Mouse (Mus musculus): ENCODE data around the gene 1700028K03Rik.
A peak's percentile ranks its signal among the peaks of the same experiment; 100 is the strongest.

The 1700028K03Rik gene

GRCm38 (mm10) chr5:107534581-107534980 is at the start of gene 1700028K03Rik:
Gene 1700028K03Rik (plus strand): TSS chr5:107534709.
- DNase-seq = no peak

GRCm38 (mm10) chr5:107488996-107489395 is 45.5 kb upstream of the 1700028K03Rik start:
- no peak for DNase-seq

DNA sequence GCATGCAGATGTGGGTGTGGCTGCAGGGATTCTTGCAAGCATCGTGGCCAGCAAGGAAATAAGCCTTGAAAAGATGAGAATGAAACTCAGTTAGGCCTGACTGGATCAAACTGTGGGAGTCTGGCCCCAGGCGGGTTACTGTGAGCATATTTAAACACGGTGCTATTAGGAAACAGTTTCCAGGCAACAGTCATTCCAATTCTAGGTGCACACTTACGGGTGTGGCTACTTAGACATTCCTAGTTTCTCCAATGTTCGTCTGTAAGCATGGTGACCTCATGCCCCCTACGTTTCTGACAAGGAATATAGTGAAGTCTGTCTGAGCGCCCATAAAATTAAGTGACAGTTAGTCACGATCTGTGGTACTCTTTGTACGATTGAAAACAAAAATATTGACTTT is 43.5 kb upstream of the 1700028K03Rik start:
- DNase-seq = no peak

DNA sequence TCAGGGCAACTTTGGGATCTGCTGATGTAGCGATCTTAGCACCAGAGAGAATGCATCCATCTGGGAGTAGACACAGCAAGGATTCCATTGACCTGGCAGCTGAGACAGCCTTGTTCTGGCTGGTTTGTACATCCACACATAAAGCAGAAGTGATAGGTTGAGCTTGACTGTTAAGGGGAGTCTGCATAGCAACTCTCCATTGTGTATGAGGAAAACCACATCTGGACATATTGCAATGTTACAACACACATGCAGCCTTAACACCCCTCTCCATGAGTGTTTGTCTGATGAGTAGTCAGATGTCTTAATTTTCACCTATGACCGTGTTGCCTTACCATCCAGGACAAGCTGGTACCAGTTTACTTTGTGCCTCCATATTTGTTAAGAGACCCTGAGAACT is 42.0 kb upstream of the 1700028K03Rik start:
- DNase-seq = no peak

- no peak for DNase-seq
These were observed 39.8 kb upstream of the 1700028K03Rik start for GRCm38 (mm10) chr5:107494759-107495158.

- DNase-seq = peak; percentile 72 to 85
These were observed 38.5 kb upstream of the 1700028K03Rik start for GRCm38 (mm10) chr5:107496047-107496446.

DNA sequence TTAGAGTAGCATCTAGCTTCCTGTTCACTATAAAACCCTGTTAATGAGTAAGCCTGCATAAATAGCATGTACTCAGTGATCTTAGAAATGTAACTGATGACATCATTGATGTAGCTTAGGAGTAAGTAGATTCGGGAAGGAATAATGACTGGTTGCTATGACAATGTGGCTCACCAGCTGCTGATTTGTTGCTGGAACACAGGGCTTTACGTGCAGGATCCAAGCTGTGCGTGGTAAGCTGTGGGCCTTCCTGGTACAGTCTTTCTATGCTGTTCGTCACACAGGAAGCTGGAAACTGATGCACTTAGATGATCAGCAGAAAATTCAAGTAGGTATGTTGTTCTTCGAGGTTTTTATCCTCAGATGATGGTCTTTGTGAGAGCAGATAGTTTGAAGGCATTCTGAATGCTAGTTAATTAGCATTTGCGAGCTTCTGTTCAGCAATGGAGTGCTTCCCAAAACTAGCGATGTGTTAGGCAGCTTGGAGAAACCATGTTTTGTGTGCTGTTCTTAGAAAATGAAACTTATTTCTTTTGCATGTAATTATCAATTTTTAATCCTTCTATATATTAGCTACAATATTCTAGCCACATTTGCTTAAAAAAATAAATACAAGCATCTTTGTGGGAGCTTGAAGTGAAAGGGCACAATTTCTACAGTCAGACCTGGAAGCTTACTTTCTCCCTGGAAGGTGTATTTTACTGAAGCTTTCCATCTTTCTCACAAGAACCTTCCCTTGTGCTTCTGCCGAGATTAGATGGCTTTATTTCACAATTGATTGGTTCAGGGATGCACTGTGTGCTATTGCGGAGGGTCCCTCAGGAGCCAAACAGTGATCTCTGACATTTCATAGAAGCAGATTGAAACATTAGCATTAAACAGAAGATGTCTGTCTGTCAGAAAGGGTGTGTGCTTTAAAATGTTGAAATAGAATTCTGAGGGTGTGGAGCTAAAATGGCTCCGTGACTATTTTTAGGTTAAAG is 36.7 kb upstream of the 1700028K03Rik start:
- peak; percentile 67 to 72 for DNase-seq

DNA sequence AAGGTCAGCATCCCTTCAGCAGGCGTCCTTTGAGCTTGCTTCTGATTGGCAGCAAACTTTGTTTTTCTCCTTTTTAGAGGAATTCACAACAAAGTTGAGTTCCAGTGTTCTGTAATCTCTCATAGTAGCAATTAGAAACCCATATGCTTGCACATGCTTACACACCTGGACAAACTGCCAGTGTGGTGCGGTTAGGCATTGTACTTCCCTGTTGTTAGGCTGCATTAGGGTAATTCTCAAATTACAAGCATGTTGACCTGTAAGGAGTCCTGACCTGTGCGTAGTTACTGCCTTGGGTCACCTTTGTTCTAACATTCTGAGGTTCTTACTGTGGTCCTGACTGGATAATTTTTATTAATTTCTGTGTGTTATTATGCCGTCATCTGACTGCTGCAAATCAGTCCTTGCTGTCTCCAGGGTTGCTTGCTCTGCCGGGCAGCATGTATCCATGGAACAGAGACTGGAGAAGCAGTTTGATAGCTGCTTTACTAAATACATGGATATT is 35.7 kb upstream of the 1700028K03Rik start:
- DNase-seq = peak in 1 of 2 experiments; percentile 49

DNA sequence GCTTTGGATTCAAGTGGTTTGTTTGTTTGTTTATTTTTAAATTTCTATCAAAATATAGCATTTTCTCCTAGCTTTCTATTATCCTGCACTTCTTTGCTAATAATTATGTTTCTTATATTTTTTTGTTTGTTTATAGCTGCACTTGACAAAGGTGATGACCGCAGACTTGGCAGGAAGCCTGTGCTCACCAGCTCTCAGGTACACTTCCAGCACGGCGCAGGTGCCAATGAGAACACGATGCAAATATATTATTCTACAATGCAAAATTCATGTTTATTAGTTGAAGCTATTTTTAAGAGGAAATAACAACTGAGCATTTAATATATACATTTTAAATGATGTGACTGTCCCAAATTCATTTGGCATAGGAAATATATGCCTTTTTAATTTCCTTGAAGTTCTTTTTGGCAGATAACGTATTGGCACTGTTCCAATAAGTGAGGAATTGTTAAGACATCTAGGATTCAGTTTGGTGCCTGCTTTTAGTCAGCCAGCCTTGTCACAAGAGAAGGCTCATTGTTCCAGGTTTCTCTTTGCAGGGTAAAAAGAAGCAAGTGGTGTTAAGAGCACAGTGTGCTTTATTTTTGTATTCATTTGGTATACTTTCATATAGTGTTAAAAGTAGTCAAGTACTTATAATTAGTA is 34.5 kb upstream of the 1700028K03Rik start:
- peak; percentile 82 to 87 for DNase-seq

DNA sequence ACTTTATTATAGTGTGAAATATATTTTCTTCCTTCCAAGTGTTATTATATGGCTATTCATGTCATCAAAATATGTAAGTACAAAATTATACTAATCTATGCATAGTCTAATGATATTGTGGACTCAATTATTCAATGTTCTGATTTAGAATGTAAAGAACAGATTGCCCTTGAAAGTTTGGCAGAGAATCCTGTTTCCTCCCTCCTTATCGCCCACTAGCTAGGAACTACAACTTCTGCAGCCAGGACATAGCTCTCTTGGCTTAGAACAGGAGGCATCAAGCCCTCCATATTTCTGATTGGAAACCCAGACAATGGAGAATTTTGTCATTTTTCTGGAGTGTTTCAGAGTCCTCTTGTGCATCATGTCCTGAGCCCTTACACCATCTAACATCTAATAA is 33.8 kb upstream of the 1700028K03Rik start:
- DNase-seq = no peak

- DNase-seq = no peak
These were observed 27.2 kb upstream of the 1700028K03Rik start, which contains the start of gene Gm42669 for GRCm38 (mm10) chr5:107507321-107507720. Gene Gm42669 (plus strand): TSS chr5:107507621.

- DNase-seq = no peak
These were observed 24.0 kb upstream of the 1700028K03Rik start for GRCm38 (mm10) chr5:107510503-107510902.

DNA sequence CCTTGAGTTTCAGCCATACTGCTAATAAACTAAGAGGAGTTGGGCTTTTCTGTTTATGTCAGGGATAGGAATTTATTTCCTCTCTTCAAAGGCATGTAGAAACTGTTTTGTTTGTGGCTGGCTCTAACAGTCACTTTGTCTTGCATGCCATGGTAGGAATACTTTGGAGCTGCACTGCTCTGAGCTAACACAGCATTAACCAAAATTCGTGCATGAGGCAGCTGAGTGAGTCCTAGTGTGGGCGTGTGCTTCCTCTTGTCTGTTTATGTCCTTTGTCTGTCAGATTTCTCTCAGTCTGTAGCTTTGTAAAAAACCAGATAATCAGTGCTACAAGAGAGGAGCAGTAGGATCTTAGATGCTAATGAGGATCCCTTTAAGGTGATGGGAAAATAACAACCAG is 23.2 kb upstream of the 1700028K03Rik start:
- DNase-seq = no peak

- peak; percentile 72 to 82 for DNase-seq
These were observed 20.9 kb upstream of the 1700028K03Rik start for GRCm38 (mm10) chr5:107513583-107513982.

DNA sequence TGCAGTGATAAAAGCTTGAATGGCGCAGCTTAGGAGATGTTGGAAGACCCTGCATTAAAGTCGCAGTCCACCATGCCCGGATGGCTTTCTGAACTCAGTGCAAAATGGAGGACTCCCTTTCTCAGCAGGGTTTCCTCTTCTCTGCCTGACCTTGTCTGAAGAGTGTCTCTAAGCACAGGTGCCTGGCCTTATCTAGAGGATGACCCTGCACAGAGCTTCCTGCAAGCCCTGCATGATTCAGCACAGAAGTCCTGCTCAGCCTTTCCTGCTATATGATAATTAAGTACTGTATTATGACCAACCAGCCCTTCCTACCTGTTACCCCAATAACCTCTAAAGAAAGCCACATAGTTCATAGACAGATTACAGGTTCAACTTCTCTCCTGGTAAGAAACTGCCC is 19.1 kb upstream of the 1700028K03Rik start:
- DNase-seq = no peak

- no peak for DNase-seq
These were observed 18.4 kb upstream of the 1700028K03Rik start for GRCm38 (mm10) chr5:107516087-107516486.

GRCm38 (mm10) chr5:107518602-107519001 is 15.9 kb upstream of the 1700028K03Rik start:
- DNase-seq = no peak

DNA sequence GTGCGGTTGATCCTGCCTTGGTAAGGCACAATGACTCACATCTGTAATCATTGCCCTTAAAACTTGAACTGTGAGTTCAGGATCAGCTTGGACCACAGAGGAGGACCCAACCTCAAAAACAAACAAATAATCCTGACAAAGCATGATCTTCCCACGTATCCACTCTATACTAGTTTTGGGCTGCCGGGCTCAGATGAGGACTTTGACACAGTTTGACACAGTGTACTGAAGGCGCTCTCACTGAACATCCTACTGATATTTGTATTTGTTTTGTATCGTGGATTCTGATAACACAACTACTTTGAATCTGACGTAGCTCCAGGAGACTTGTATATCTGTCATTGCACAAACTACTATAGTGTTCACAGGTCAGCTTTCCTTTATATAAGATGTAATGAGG is 13.1 kb upstream of the 1700028K03Rik start:
- DNase-seq = no peak

- no peak for DNase-seq
These were observed 12.6 kb upstream of the 1700028K03Rik start for GRCm38 (mm10) chr5:107521897-107522296.

DNA sequence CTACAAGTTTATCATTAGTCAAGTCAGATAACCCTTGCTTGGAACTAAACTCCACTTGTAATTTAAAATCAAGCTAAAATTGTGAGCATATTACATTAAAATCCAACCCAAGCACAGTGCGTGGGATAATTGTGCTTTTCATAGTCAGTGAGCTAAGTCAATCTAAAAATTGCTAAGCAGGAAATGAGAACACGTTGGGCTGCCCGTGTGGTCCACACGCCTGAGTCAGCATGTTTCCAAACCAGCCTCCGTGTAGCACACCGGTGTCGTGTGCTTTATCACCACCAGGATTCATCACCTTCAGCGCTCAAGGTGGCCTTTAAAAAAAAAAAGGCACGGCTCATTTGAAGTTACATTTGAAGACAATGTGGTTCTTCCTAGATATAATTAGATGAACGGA is 10.2 kb upstream of the 1700028K03Rik start:
- DNase-seq = no peak

GRCm38 (mm10) chr5:107528856-107529255 is 5.7 kb upstream of the 1700028K03Rik start:
- DNase-seq = no peak

DNA sequence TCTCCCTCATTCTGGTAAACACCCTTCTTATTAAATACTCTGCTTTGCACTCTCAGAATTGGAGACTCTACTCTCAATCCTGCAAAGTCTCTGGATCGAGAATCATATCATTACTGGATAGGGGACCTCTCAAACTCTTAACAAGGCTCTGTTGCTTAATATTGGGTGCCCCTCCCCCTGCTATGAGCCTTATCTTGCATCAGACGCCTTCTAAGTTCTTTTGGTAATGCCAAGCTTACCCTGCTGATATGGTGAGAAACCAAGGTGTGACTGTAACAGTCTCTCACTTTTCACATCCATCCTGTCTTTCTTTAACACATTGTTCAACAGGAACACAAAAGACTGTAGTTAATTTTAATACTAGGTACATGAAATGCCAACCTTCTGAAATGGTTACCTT is 919 bp upstream of the 1700028K03Rik start:
- DNase-seq = no peak

- DNase-seq = no peak
These were observed 7.2 kb downstream of the 1700028K03Rik start for GRCm38 (mm10) chr5:107541696-107542095.

DNA sequence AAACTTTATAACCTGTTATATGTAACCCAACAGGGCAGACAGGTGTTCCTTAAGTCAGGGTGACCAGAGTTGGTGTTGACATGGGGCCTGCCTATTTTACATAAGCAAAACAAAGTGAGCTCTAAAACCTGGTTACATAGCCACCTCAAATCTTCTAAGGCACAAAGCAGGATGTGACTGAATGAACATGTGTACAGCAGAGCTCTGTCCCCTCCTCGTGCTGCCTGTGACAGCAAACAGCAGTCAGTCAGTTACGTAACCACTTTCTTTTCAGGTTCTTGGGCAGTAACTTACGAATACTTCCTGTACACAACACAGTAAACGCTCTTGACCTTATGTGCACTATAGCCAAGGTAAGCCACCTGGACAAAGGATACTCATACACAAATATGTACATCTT is 11.4 kb downstream of the 1700028K03Rik start:
- DNase-seq = no peak
